Mouse (Mus musculus) limb, embryonic 11.5 days (tissue): Measurements from ENCODE around the gene Kansl2. TPM values are rescaled to one million over a fixed set of nuclear protein-coding genes. Genes with fewer than 3 reads are reported as not detected.

ENCODE experiments used
- ATAC-seq: fragments of 200-750 bp; cut with Nextera tagmentation; 2 replicates; pipeline ENCODE4 v1.8.0; 2017; ENCODE audit warnings: low read depth; ENCODE audit not compliant: insufficient number of reproducible peaks, low FRiP score, low TSS enrichment
- DNase-seq: peaks from one replicate; pipeline ENCODE4 v3.0.0-alpha.2; 2015; ENCODE audit warnings: low spot score
- H3K27ac ChIP-seq: fragments of 300-500 bp; sonication (generic); replicated peaks from 2 replicates; pipeline ENCODE4 v1.5.1; 2014; ENCODE audit warnings: low read depth, mild to moderate bottlenecking, low read length
- H3K27me3 ChIP-seq: fragments of 300-500 bp; sonication (generic); 2 replicates; pipeline ENCODE4 v1.6.1; 2014; ENCODE audit warnings: mild to moderate bottlenecking, low read length, mixed read lengths; ENCODE audit not compliant: control insufficient read depth, insufficient read depth
- H3K36me3 ChIP-seq: fragments of 300-500 bp; sonication (generic); 2 replicates; pipeline ENCODE4 v1.6.1; 2014; ENCODE audit warnings: mild to moderate bottlenecking, low read length, moderate library complexity, mixed read lengths; ENCODE audit not compliant: control insufficient read depth, insufficient read depth
- H3K4me1 ChIP-seq: fragments of 300-500 bp; sonication (generic); 2 replicates; pipeline ENCODE4 v1.6.1; 2014; ENCODE audit warnings: low read length, mixed read lengths; ENCODE audit not compliant: control insufficient read depth, insufficient read depth
- H3K4me2 ChIP-seq: fragments of 300-500 bp; sonication (generic); 2 replicates; pipeline ENCODE4 v1.6.1; 2014; ENCODE audit warnings: low read depth, mild to moderate bottlenecking, moderate library complexity; ENCODE audit not compliant: severe bottlenecking
- H3K4me3 ChIP-seq: fragments of 300-500 bp; sonication (generic); 2 replicates; pipeline ENCODE4 v1.5.1; 2014; ENCODE audit warnings: low read depth, low read length
- H3K9ac ChIP-seq: fragments of 300-500 bp; sonication (generic); 2 replicates; pipeline ENCODE4 v1.6.1; 2014; ENCODE audit warnings: mild to moderate bottlenecking, low read length
- H3K9me3 ChIP-seq: fragments of 300-500 bp; sonication (generic); 2 replicates; pipeline ENCODE4 v1.6.1; 2016; ENCODE audit warnings: low read length; ENCODE audit not compliant: control insufficient read depth
- WGBS: fragments of 180-500 bp; shearing (Covaris S2); extraction: QIAGEN DNeasy Blood & Tissue Kit; methylation state at CpG from one replicate; pipeline ENCODE4 v1.1.7; 2014; 5-methylcytosine and 5-hydroxymethylcytosine counted together
- polyA plus RNA-seq: library from polyadenylated mRNA; unstranded; fragments of >200 nt; fragmentation: Nextera tagmentation; extraction: Ambion mirVana; gene quantifications from 2 replicates; pipeline ENCODE4 v1.2.1, GENCODE M21; 2014

Kansl2 gene
- polyA plus RNA-seq, 1 experiment from 2014 or later, result 156 TPM

- Histone ChIP-seq H3K9me3 (no peaks in the 10 kb centered on the region), H3K27ac (no peak overlapping the region), H3K9ac (no peak overlapping the region), H3K4me2 (peak overlapping the region; percentile 80), H3K4me1 (peaks cover 18% of the 10 kb centered on the region), H3K36me3 (peaks cover 4% of the 10 kb centered on the region; the same call in 1 of the 2 replicates), H3K27me3 (no peaks in the 10 kb centered on the region), H3K4me3 (peak overlapping the region; percentile 94)
- no peak for ATAC-seq
- WGBS, result 68% methylated on average over 7 of the region's 7 CpGs
- no peak for DNase-seq
Measured at GRCm38 (mm10) chr15:98569216-98569615, 35.2 kb upstream of the Kansl2 start.

DNA sequence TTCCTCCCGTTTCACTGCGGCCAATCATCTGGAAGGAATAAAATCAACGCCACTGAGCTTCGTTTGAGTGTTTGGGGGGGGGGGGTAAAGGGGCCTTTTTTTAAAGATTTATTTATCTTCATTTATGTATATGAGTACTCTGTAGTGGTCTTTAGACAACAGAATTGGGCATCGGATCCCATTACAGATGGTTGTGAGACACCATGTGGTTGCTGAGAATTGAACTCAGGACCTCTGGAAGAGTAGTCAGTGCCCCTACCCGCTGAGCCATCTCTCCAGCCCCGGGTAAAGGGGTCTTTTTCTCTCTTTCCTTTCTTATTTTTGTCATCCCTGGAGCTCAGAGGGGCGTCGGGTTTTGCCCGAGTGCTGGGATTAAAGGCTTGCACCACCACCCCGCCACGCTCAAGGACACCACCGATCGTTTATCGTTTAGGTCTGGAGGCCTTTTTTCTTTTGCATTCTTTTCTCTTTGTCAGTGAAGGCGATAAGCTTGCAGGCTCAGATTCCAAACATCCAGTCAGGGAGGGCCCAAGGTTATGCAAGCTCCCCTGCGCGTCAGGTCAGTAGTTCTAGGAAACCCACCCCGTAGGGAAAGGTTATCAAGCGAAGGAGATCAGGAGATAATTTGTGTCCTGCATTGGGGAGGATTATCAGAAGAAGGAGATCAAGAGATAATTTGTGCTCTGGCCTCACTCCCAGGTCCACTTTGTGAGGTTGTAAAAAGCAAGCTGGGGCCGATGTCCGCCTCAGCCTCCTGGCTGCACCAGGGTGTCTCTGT is 34.4 kb upstream of the Kansl2 start:
- peak overlapping the region; percentile 84 for H3K27ac ChIP-seq
- peak overlapping the region; percentile 94 for H3K4me3 ChIP-seq
- no peaks in the 10 kb centered on the region for H3K9me3 ChIP-seq
- H3K4me1 ChIP-seq, result peaks cover 18% of the 10 kb centered on the region
- peak overlapping the region; percentile 93 for H3K9ac ChIP-seq
- ATAC-seq (0 out of 2 replicates have a peak, but pooled peaks have one; percentile 5), DNase-seq (peak; percentile 44)
- no peaks in the 10 kb centered on the region for H3K27me3 ChIP-seq
- H3K36me3 ChIP-seq, result peaks cover 4% of the 10 kb centered on the region; the same call in 1 of the 2 replicates
- 5% methylated on average over 22 of the region's 22 CpGs for WGBS
- H3K4me2 ChIP-seq, result peak overlapping the region; percentile 80

DNA sequence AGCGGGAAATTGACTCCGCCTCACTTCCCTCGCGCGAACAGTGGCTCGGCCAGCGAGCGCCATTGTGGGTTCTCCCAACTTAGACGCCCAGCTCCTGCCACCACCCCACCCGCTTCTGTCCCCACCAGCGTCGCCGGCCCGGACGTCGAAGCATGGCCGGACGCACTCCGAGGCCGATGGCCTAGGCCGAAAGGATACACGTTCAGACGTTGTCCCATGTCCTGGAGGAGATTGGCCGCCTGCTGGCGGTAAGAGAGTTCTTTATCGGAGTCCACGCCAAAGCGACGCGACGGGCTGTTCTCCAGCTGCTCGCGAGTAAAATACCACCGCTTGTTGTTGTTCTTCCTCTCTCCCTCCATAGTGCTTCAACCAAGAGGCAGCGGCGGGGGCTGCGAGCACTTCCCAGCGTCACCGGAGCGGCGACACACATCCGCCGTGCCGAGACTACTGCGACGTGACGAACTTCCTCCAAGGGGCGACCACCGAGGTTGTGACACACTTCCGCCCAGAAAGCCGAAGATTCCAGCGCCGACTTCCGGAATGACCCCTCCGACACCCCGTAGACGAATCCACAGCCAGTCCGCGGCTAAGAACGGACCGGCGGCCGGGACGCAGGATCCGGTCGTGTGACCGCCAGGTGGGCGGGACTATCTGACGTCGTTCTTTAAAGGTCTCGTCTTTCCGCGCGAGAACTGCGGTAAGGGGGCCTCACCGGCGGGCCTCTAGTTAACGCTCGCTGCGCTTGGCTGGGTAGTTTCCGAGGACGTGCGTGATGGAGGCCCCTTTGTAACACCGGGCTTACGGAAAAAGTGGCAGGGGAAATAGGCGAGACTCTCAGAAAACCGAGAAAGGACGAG is 33.4 kb upstream of the Kansl2 start:
- H3K4me1 ChIP-seq, result peaks cover 18% of the 10 kb centered on the region
- H3K9me3 ChIP-seq, result no peaks in the 10 kb centered on the region
- DNase-seq (peak; percentile 100), ATAC-seq (peak; percentile 97)
- H3K36me3 ChIP-seq, result peaks cover 8% of the 10 kb centered on the region; the same call in 1 of the 2 replicates
- H3K27ac ChIP-seq, result peak overlapping the region; percentile 84
- WGBS, result under 1% methylated on average over 83 of the region's 88 CpGs
- peak overlapping the region; percentile 80 for H3K4me2 ChIP-seq
- H3K27me3 ChIP-seq, result no peaks in the 10 kb centered on the region
- H3K4me3 ChIP-seq, result peak overlapping the region; percentile 94
- H3K9ac ChIP-seq, result peak overlapping the region; percentile 93

DNA sequence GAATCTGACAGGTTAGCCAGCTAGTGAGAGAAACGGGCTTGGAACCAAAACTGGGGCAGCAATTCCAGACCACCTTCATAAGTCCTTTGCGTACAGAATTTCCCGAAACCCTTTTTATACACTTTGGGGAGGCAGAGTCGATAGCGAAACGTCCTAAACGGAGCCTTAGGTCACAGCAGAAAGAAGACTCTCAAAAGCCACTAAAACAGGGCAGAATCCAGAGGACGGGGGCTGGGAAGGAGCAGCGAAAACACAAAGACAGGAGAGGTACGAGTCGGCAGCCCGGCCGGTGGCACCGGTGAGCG is 32.9 kb upstream of the Kansl2 start:
- Histone ChIP-seq H3K4me1 (peaks cover 18% of the 10 kb centered on the region), H3K4me2 (peak overlapping the region; percentile 74), H3K9ac (peak overlapping the region; percentile 91), H3K36me3 (peaks cover 8% of the 10 kb centered on the region; the same call in 1 of the 2 replicates), H3K27me3 (no peaks in the 10 kb centered on the region), H3K27ac (peak overlapping the region; percentile 82), H3K9me3 (no peaks in the 10 kb centered on the region), H3K4me3 (peak overlapping the region; percentile 94)
- DNase-seq, result no peak
- WGBS, result under 1% methylated on average over 15 of the region's 15 CpGs
- ATAC-seq, result no peak

- no peak for DNase-seq
- WGBS, result 94% methylated on average over 5 of the region's 5 CpGs
- Histone ChIP-seq H3K36me3 (peaks cover 9% of the 10 kb centered on the region; the same call in 1 of the 2 replicates), H3K4me1 (no peaks in the 10 kb centered on the region), H3K9ac (no peak overlapping the region), H3K27me3 (no peaks in the 10 kb centered on the region), H3K4me3 (no peak overlapping the region), H3K4me2 (no peak overlapping the region), H3K27ac (no peak overlapping the region), H3K9me3 (no peaks in the 10 kb centered on the region)
- ATAC-seq, result no peak
Measured at GRCm38 (mm10) chr15:98557186-98557585, 23.1 kb upstream of the Kansl2 start.

- no peaks in the 10 kb centered on the region for H3K4me1 ChIP-seq
- H3K27ac ChIP-seq, result no peak overlapping the region
- DNase-seq (no peak), ATAC-seq (no peak)
- no peaks in the 10 kb centered on the region for H3K9me3 ChIP-seq
- H3K9ac ChIP-seq, result no peak overlapping the region
- 94% methylated on average over 4 of the region's 4 CpGs for WGBS
- H3K27me3 ChIP-seq, result no peaks in the 10 kb centered on the region
- no peak overlapping the region for H3K4me2 ChIP-seq
- no peak overlapping the region for H3K4me3 ChIP-seq
- peaks cover 17% of the 10 kb centered on the region; the same call in 1 of the 2 replicates for H3K36me3 ChIP-seq
Measured at GRCm38 (mm10) chr15:98555881-98556280, 21.8 kb upstream of the Kansl2 start.

GRCm38 (mm10) chr15:98552758-98553157 is 18.7 kb upstream of the Kansl2 start:
- 94% methylated on average over 2 of the region's 2 CpGs for WGBS
- ATAC-seq, result no peak
- H3K4me3 ChIP-seq, result no peak overlapping the region
- H3K9me3 ChIP-seq, result no peaks in the 10 kb centered on the region
- no peaks in the 10 kb centered on the region for H3K27me3 ChIP-seq
- no peaks in the 10 kb centered on the region for H3K4me1 ChIP-seq
- H3K36me3 ChIP-seq, result peaks cover 17% of the 10 kb centered on the region; the same call in 1 of the 2 replicates
- no peak for DNase-seq
- H3K27ac ChIP-seq, result no peak overlapping the region
- H3K9ac ChIP-seq, result no peak overlapping the region
- no peak overlapping the region for H3K4me2 ChIP-seq

DNA sequence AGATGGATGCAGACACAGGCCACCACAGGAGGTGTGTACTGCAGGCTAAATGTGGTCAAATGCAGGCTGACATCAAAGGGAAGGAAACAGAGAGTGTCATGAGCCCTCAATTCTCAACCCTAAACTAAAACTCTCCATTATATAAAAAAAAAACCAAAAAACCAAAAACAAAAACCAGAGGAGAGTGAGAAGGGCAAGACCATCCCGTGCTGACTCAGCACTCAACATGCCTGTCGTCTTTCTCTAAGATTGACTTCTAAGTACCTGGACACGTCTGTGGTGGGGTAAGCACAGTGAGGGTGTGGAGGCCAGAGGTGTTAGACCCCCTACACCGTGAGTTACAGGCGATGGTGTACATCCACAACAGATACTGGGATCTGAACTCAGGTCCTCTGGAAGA is 12.8 kb upstream of the Kansl2 start:
- Histone ChIP-seq H3K9me3 (no peaks in the 10 kb centered on the region), H3K4me1 (no peaks in the 10 kb centered on the region), H3K4me2 (no peak overlapping the region), H3K36me3 (peaks cover 32% of the 10 kb centered on the region), H3K27ac (no peak overlapping the region), H3K4me3 (no peak overlapping the region), H3K9ac (no peak overlapping the region), H3K27me3 (no peaks in the 10 kb centered on the region)
- 91% methylated on average over 5 of the region's 5 CpGs for WGBS
- ATAC-seq (no peak), DNase-seq (no peak)
